Mouse (Mus musculus) kidney, embryonic 14.5 days (tissue): ENCODE data around the gene 1700123O20Rik. TPM values are rescaled to one million over a fixed set of nuclear protein-coding genes. Genes with fewer than 3 reads are reported as not detected.
A peak's percentile ranks its signal among the peaks of the same experiment; 100 is the strongest.

Experiments used
- ATAC-seq: fragments of 200-750 bp; cut with Nextera tagmentation; 2 replicates; pipeline ENCODE4 v1.8.0; 2017; ENCODE audit warnings: moderate number of reproducible peaks, mild to moderate bottlenecking, moderate TSS enrichment, moderate library complexity; ENCODE audit not compliant: low FRiP score, low TSS enrichment
- H3K27ac ChIP-seq: fragments of 300-500 bp; sonication (generic); 2 replicates; pipeline ENCODE4 v1.5.1; 2014; ENCODE audit warnings: low read depth, mild to moderate bottlenecking, low read length, moderate library complexity, mixed read lengths
- H3K27me3 ChIP-seq: fragments of 300-500 bp; sonication (generic); 2 replicates; pipeline ENCODE4 v1.6.1; 2014; ENCODE audit warnings: mild to moderate bottlenecking, low read length; ENCODE audit not compliant: control insufficient read depth, insufficient read depth
- H3K36me3 ChIP-seq: fragments of 300-500 bp; sonication (generic); 2 replicates; pipeline ENCODE4 v1.6.1; 2014; ENCODE audit warnings: low read length, mixed read lengths; ENCODE audit not compliant: control insufficient read depth, insufficient read depth
- H3K4me1 ChIP-seq: fragments of 300-500 bp; sonication (generic); 2 replicates; pipeline ENCODE4 v1.6.1; 2014; ENCODE audit warnings: low read length, mixed read lengths; ENCODE audit not compliant: control insufficient read depth, insufficient read depth
- H3K4me2 ChIP-seq: fragments of 300-500 bp; sonication (generic); replicated peaks from 2 replicates; pipeline ENCODE4 v1.6.1; 2014; ENCODE audit warnings: low read depth, mild to moderate bottlenecking, low read length
- H3K4me3 ChIP-seq: fragments of 300-500 bp; sonication (generic); 2 replicates; pipeline ENCODE4 v1.5.1; 2014; ENCODE audit warnings: mild to moderate bottlenecking, low read length
- H3K9ac ChIP-seq: fragments of 300-500 bp; sonication (generic); 2 replicates; pipeline ENCODE4 v1.6.1; 2014; ENCODE audit warnings: low read depth, mild to moderate bottlenecking, low read length, moderate library complexity
- H3K9me3 ChIP-seq: fragments of 300-500 bp; sonication (generic); 2 replicates; pipeline ENCODE4 v1.6.1; 2016; ENCODE audit warnings: low read length; ENCODE audit not compliant: control insufficient read depth
- WGBS: fragments of 180-500 bp; shearing (Covaris S2); extraction: QIAGEN DNeasy Blood & Tissue Kit; methylation state at CpG from one replicate; pipeline ENCODE4 v1.1.7; 2014; 5-methylcytosine and 5-hydroxymethylcytosine counted together
- polyA plus RNA-seq: library from polyadenylated mRNA; unstranded; fragments of >200 nt; fragmentation: Nextera tagmentation; extraction: Ambion mirVana; gene quantifications from 2 replicates; pipeline ENCODE4 v1.2.1, GENCODE M21; 2014

1700123O20Rik gene
- polyA plus RNA-seq, 1 experiment from 2014 or later: 89.8 TPM

GRCm38 (mm10) chr14:54660009-54660408 lies 26.0 kb upstream of the 1700123O20Rik start:
- WGBS: 84% methylated on average over 2 of the region's 2 CpGs
- Histone ChIP-seq H3K27me3 (no peaks in the 10 kb centered on the region), H3K4me2 (no peak overlapping the region), H3K4me1 (no peaks in the 10 kb centered on the region), H3K27ac (no peak overlapping the region), H3K4me3 (no peak overlapping the region), H3K9me3 (no peaks in the 10 kb centered on the region), H3K9ac (no peak overlapping the region), H3K36me3 (peaks cover 92% of the 10 kb centered on the region)
- no peak for ATAC-seq

GRCm38 (mm10) chr14:54664477-54665222 lies 21.4 kb upstream of the 1700123O20Rik start:
- no peak for ATAC-seq
- Histone ChIP-seq H3K9ac (no peak overlapping the region), H3K4me1 (no peaks in the 10 kb centered on the region), H3K36me3 (peaks cover 89% of the 10 kb centered on the region), H3K4me3 (no peak overlapping the region), H3K9me3 (no peaks in the 10 kb centered on the region), H3K27ac (no peak overlapping the region), H3K27me3 (no peaks in the 10 kb centered on the region), H3K4me2 (no peak overlapping the region)
- 89% methylated on average over 10 of the region's 10 CpGs for WGBS

GRCm38 (mm10) chr14:54669381-54669780 lies 16.6 kb upstream of the 1700123O20Rik start:
- Histone ChIP-seq H3K27me3 (no peaks in the 10 kb centered on the region), H3K9ac (no peak overlapping the region), H3K4me2 (no peak overlapping the region), H3K9me3 (no peaks in the 10 kb centered on the region), H3K27ac (no peak overlapping the region), H3K36me3 (peaks cover 70% of the 10 kb centered on the region), H3K4me1 (no peaks in the 10 kb centered on the region), H3K4me3 (no peak overlapping the region)
- ATAC-seq: no peak
- WGBS: 84% methylated on average over 4 of the region's 4 CpGs

- Histone ChIP-seq H3K9me3 (no peaks in the 10 kb centered on the region), H3K4me3 (no peak overlapping the region), H3K27me3 (no peaks in the 10 kb centered on the region), H3K4me1 (no peaks in the 10 kb centered on the region), H3K4me2 (no peak overlapping the region), H3K27ac (no peak overlapping the region), H3K9ac (no peak overlapping the region), H3K36me3 (peaks cover 71% of the 10 kb centered on the region)
- WGBS: 73% methylated on average over 2 of the region's 2 CpGs
- ATAC-seq: no peak
Measured at GRCm38 (mm10) chr14:54674317-54674716, 11.7 kb upstream of the 1700123O20Rik start.

GRCm38 (mm10) chr14:54676290-54676689 lies 9.7 kb upstream of the 1700123O20Rik start:
- WGBS: 89% methylated on average over 5 of the region's 5 CpGs
- ATAC-seq: no peak
- H3K9me3 ChIP-seq: no peaks in the 10 kb centered on the region
- H3K4me1 ChIP-seq: no peaks in the 10 kb centered on the region
- no peak overlapping the region for H3K27ac ChIP-seq
- H3K36me3 ChIP-seq: peaks cover 72% of the 10 kb centered on the region
- H3K9ac ChIP-seq: no peak overlapping the region
- no peak overlapping the region for H3K4me2 ChIP-seq
- H3K4me3 ChIP-seq: no peak overlapping the region
- no peaks in the 10 kb centered on the region for H3K27me3 ChIP-seq

GRCm38 (mm10) chr14:54678657-54679304 lies 7.2 kb upstream of the 1700123O20Rik start:
- Histone ChIP-seq H3K27ac (no peak overlapping the region), H3K36me3 (peaks cover 65% of the 10 kb centered on the region), H3K4me1 (no peaks in the 10 kb centered on the region), H3K27me3 (no peaks in the 10 kb centered on the region), H3K4me3 (no peak overlapping the region), H3K9ac (no peak overlapping the region), H3K9me3 (no peaks in the 10 kb centered on the region), H3K4me2 (no peak overlapping the region)
- 87% methylated on average over 16 of the region's 16 CpGs for WGBS
- no peak for ATAC-seq

GRCm38 (mm10) chr14:54682396-54682795 lies 3.6 kb upstream of the 1700123O20Rik start:
- H3K4me3 ChIP-seq: no peak overlapping the region
- no peaks in the 10 kb centered on the region for H3K9me3 ChIP-seq
- no peaks in the 10 kb centered on the region for H3K27me3 ChIP-seq
- peaks cover 41% of the 10 kb centered on the region for H3K36me3 ChIP-seq
- ATAC-seq: no peak
- 90% methylated on average over 3 of the region's 3 CpGs for WGBS
- H3K4me2 ChIP-seq: no peak overlapping the region
- H3K27ac ChIP-seq: no peak overlapping the region
- peaks cover 11% of the 10 kb centered on the region; the same call in 1 of the 2 replicates for H3K4me1 ChIP-seq
- no peak overlapping the region for H3K9ac ChIP-seq

GRCm38 (mm10) chr14:54685471-54685870 lies 545 bp upstream of the 1700123O20Rik start:
- peak overlapping the region; percentile 95 for H3K9ac ChIP-seq
- H3K9me3 ChIP-seq: no peaks in the 10 kb centered on the region
- H3K27ac ChIP-seq: no peak overlapping the region
- H3K4me2 ChIP-seq: peak overlapping the region; percentile 67
- H3K36me3 ChIP-seq: peaks cover 34% of the 10 kb centered on the region
- H3K4me3 ChIP-seq: peak overlapping the region; percentile 93
- ATAC-seq: no peak
- WGBS: 8% methylated on average over 8 of the region's 8 CpGs
- peaks cover 23% of the 10 kb centered on the region; the same call in 1 of the 2 replicates for H3K4me1 ChIP-seq
- H3K27me3 ChIP-seq: no peaks in the 10 kb centered on the region

- under 1% methylated on average over 44 of the region's 44 CpGs for WGBS
Measured at GRCm38 (mm10) chr14:54686522-54687143, 617 bp downstream of the 1700123O20Rik start, which contains the start of gene Acin1. Acin1 (minus strand) TSS chr14:54686931.

More at GRCm38 (mm10) chr14:54686522-54687143, 617 bp downstream of the 1700123O20Rik start, which contains the start of gene Acin1:
- Histone ChIP-seq H3K4me3 (peak within 1 kb of the TSS; percentile 93), H3K27me3 (no peaks in the 10 kb centered on the region), H3K36me3 (peaks cover 35% of the 10 kb centered on the region), H3K27ac (peak within 1 kb of the TSS; percentile 97), H3K9ac (peak within 1 kb of the TSS; percentile 95), H3K4me2 (peak within 1 kb of the TSS; percentile 67), H3K4me1 (peaks cover 23% of the 10 kb centered on the region; the same call in 1 of the 2 replicates), H3K9me3 (no peaks in the 10 kb centered on the region)
- ATAC-seq: peak; percentile 98
